Mouse (Mus musculus): ENCODE data around the gene Gab2.

- no peak for TF ChIP-seq POLR2A (IDR thresholded peaks at IDR 0.05; ENCODE audit: borderline replicate concordance, extremely low read depth, insufficient read depth, insufficient read length, poor library complexity, severe bottlenecking)
- no peak for TF ChIP-seq CTCF (IDR thresholded peaks at IDR 0.05; ENCODE audit: borderline replicate concordance, extremely low read depth, insufficient read depth, insufficient read length)
Measured at GRCm38 (mm10) chr7:97247661-97248060, 166.3 kb downstream of the Gab2 start.
